Mouse (Mus musculus): ENCODE measurements at regions not wholly inside any gene's neighbourhood (a gene's known extent, or its start where the extent isn't known, plus 50 kb on each side); places are given as distances from the start of the nearest gene placed in this dataset.
A peak's percentile ranks its signal among the peaks of the same experiment; 100 is the strongest.

- Histone ChIP-seq H3K4me2 (ENCODE audit: low read length) (peak overlapping the region; percentile 29), H3K4me1 (replicated peaks; ENCODE audit: control insufficient read depth, insufficient read depth, low read length) (no peaks in the 10 kb centered on the region), H3K27me3 (replicated peaks; ENCODE audit: control insufficient read depth, insufficient read depth, low read length) (no peaks in the 10 kb centered on the region), H3K36me3 (ENCODE audit: control insufficient read depth, insufficient read depth, low read length) (no peaks in the 10 kb centered on the region), H3K9me3 (ENCODE audit: control insufficient read depth, low read length) (no peaks in the 10 kb centered on the region), H3K27ac (ENCODE audit: low read depth) (no peak overlapping the region), H3K9ac (ENCODE audit: low read length) (no peak overlapping the region), H3K4me3 (ENCODE audit: low read depth, low read length) (0 out of 2 replicates have a peak overlapping the region, but pooled peaks have one; percentile 10)
- DNase-seq (ENCODE audit: low spot score), result no peak
- no peak for ATAC-seq (replicated peaks; ENCODE audit: low FRiP score, low TSS enrichment, low read depth)
- WGBS, result 24% methylated on average over 12 of the region's 12 CpGs
Measured at GRCm38 (mm10) chr12:51058569-51058968, 289.3 kb upstream of the G2e3 start.

- no peak overlapping the region for H3K27ac ChIP-seq (ENCODE audit: low read depth)
- no peaks in the 10 kb centered on the region for H3K4me1 ChIP-seq (replicated peaks; ENCODE audit: control insufficient read depth, insufficient read depth, low read length)
- H3K9ac ChIP-seq (ENCODE audit: low read length), result no peak overlapping the region
- no peak for DNase-seq (ENCODE audit: low spot score)
- H3K36me3 ChIP-seq (ENCODE audit: control insufficient read depth, insufficient read depth, low read length), result no peaks in the 10 kb centered on the region
- 52% methylated on average over 10 of the region's 10 CpGs for WGBS
- H3K27me3 ChIP-seq (replicated peaks; ENCODE audit: control insufficient read depth, insufficient read depth, low read length), result no peaks in the 10 kb centered on the region
- peak overlapping the region; percentile 29; the same call in 1 of the 2 replicates for H3K4me2 ChIP-seq (ENCODE audit: low read length)
- H3K4me3 ChIP-seq (ENCODE audit: low read depth, low read length), result 0 out of 2 replicates have a peak overlapping the region, but pooled peaks have one; percentile 10
- H3K9me3 ChIP-seq (ENCODE audit: control insufficient read depth, low read length), result no peaks in the 10 kb centered on the region
- no peak for ATAC-seq (replicated peaks; ENCODE audit: low FRiP score, low TSS enrichment, low read depth)
Measured at GRCm38 (mm10) chr12:51058104-51058503, 289.8 kb upstream of the G2e3 start.

GRCm38 (mm10) chr12:51047116-51047515 lies 300.7 kb upstream of the G2e3 start:
- Histone ChIP-seq H3K9me3 (ENCODE audit: control insufficient read depth, low read length) (no peaks in the 10 kb centered on the region), H3K27ac (ENCODE audit: low read depth) (no peak overlapping the region), H3K4me2 (ENCODE audit: low read length) (no peak overlapping the region), H3K36me3 (ENCODE audit: control insufficient read depth, insufficient read depth, low read length) (no peaks in the 10 kb centered on the region), H3K4me1 (replicated peaks; ENCODE audit: control insufficient read depth, insufficient read depth, low read length) (no peaks in the 10 kb centered on the region), H3K9ac (ENCODE audit: low read length) (no peak overlapping the region), H3K27me3 (replicated peaks; ENCODE audit: control insufficient read depth, insufficient read depth, low read length) (no peaks in the 10 kb centered on the region), H3K4me3 (ENCODE audit: low read depth, low read length) (no peak overlapping the region)
- no peak for DNase-seq (ENCODE audit: low spot score)
- WGBS, result 66% methylated on average over 7 of the region's 7 CpGs
- no peak for ATAC-seq (replicated peaks; ENCODE audit: low FRiP score, low TSS enrichment, low read depth)

- H3K4me2 ChIP-seq (ENCODE audit: low read length), result no peak overlapping the region
- no peak for DNase-seq (ENCODE audit: low spot score)
- ATAC-seq (replicated peaks; ENCODE audit: low FRiP score, low TSS enrichment, low read depth), result no peak
- whole genome bisulfite sequencing, result 39% methylated on average over 9 of the region's 9 CpGs
- H3K36me3 ChIP-seq (ENCODE audit: control insufficient read depth, insufficient read depth, low read length), result no peaks in the 10 kb centered on the region
- no peak overlapping the region for H3K27ac ChIP-seq (ENCODE audit: low read depth)
- no peaks in the 10 kb centered on the region for H3K27me3 ChIP-seq (replicated peaks; ENCODE audit: control insufficient read depth, insufficient read depth, low read length)
- H3K4me3 ChIP-seq (ENCODE audit: low read depth, low read length), result no peak overlapping the region
- H3K4me1 ChIP-seq (replicated peaks; ENCODE audit: control insufficient read depth, insufficient read depth, low read length), result no peaks in the 10 kb centered on the region
- H3K9me3 ChIP-seq (ENCODE audit: control insufficient read depth, low read length), result no peaks in the 10 kb centered on the region
- H3K9ac ChIP-seq (ENCODE audit: low read length), result no peak overlapping the region
Measured at GRCm38 (mm10) chr12:51045437-51045836, 302.4 kb upstream of the G2e3 start.

GRCm38 (mm10) chr12:51045020-51045419 lies 302.8 kb upstream of the G2e3 start:
- no peak overlapping the region for H3K4me2 ChIP-seq (ENCODE audit: low read length)
- no peak overlapping the region for H3K4me3 ChIP-seq (ENCODE audit: low read depth, low read length)
- WGBS, result 26% methylated on average over 1 of the region's 1 CpGs
- H3K36me3 ChIP-seq (ENCODE audit: control insufficient read depth, insufficient read depth, low read length), result no peaks in the 10 kb centered on the region
- no peaks in the 10 kb centered on the region for H3K27me3 ChIP-seq (replicated peaks; ENCODE audit: control insufficient read depth, insufficient read depth, low read length)
- no peak overlapping the region for H3K27ac ChIP-seq (ENCODE audit: low read depth)
- ATAC-seq (replicated peaks; ENCODE audit: low FRiP score, low TSS enrichment, low read depth), result no peak
- no peak overlapping the region for H3K9ac ChIP-seq (ENCODE audit: low read length)
- no peaks in the 10 kb centered on the region for H3K4me1 ChIP-seq (replicated peaks; ENCODE audit: control insufficient read depth, insufficient read depth, low read length)
- H3K9me3 ChIP-seq (ENCODE audit: control insufficient read depth, low read length), result no peaks in the 10 kb centered on the region
- no peak for DNase-seq (ENCODE audit: low spot score)

GRCm38 (mm10) chr12:51032193-51032592 lies 315.7 kb upstream of the G2e3 start:
- 85% methylated on average over 2 of the region's 2 CpGs for WGBS
- no peaks in the 10 kb centered on the region for H3K9me3 ChIP-seq (ENCODE audit: control insufficient read depth, low read length)
- H3K4me3 ChIP-seq (ENCODE audit: low read depth, low read length), result no peak overlapping the region
- H3K36me3 ChIP-seq (ENCODE audit: control insufficient read depth, insufficient read depth, low read length), result no peaks in the 10 kb centered on the region
- no peak overlapping the region for H3K9ac ChIP-seq (ENCODE audit: low read length)
- no peak overlapping the region for H3K4me2 ChIP-seq (ENCODE audit: low read length)
- no peak for DNase-seq (ENCODE audit: low spot score)
- H3K27ac ChIP-seq (ENCODE audit: low read depth), result no peak overlapping the region
- no peak for ATAC-seq (replicated peaks; ENCODE audit: low FRiP score, low TSS enrichment, low read depth)
- no peaks in the 10 kb centered on the region for H3K4me1 ChIP-seq (replicated peaks; ENCODE audit: control insufficient read depth, insufficient read depth, low read length)
- no peaks in the 10 kb centered on the region for H3K27me3 ChIP-seq (replicated peaks; ENCODE audit: control insufficient read depth, insufficient read depth, low read length)

- no peak overlapping the region for H3K9ac ChIP-seq (ENCODE audit: low read length)
- H3K36me3 ChIP-seq (ENCODE audit: control insufficient read depth, insufficient read depth, low read length), result no peaks in the 10 kb centered on the region
- no peak overlapping the region for H3K4me3 ChIP-seq (ENCODE audit: low read depth, low read length)
- no peak for ATAC-seq (replicated peaks; ENCODE audit: low FRiP score, low TSS enrichment, low read depth)
- H3K27me3 ChIP-seq (replicated peaks; ENCODE audit: control insufficient read depth, insufficient read depth, low read length), result no peaks in the 10 kb centered on the region
- no peak overlapping the region for H3K4me2 ChIP-seq (ENCODE audit: low read length)
- H3K9me3 ChIP-seq (ENCODE audit: control insufficient read depth, low read length), result no peaks in the 10 kb centered on the region
- 46% methylated on average over 10 of the region's 10 CpGs for WGBS
- H3K4me1 ChIP-seq (replicated peaks; ENCODE audit: control insufficient read depth, insufficient read depth, low read length), result no peaks in the 10 kb centered on the region
- no peak overlapping the region for H3K27ac ChIP-seq (ENCODE audit: low read depth)
- no peak for DNase-seq (ENCODE audit: low spot score)
Measured at GRCm38 (mm10) chr12:51028601-51029174, 319.2 kb upstream of the G2e3 start.

- Histone ChIP-seq H3K4me3 (ENCODE audit: low read depth, low read length) (no peak overlapping the region), H3K9me3 (ENCODE audit: control insufficient read depth, low read length) (no peaks in the 10 kb centered on the region), H3K4me2 (ENCODE audit: low read length) (no peak overlapping the region), H3K27me3 (replicated peaks; ENCODE audit: control insufficient read depth, insufficient read depth, low read length) (no peaks in the 10 kb centered on the region), H3K27ac (ENCODE audit: low read depth) (no peak overlapping the region), H3K9ac (ENCODE audit: low read length) (no peak overlapping the region), H3K36me3 (ENCODE audit: control insufficient read depth, insufficient read depth, low read length) (no peaks in the 10 kb centered on the region), H3K4me1 (replicated peaks; ENCODE audit: control insufficient read depth, insufficient read depth, low read length) (no peaks in the 10 kb centered on the region)
- no peak for ATAC-seq (replicated peaks; ENCODE audit: low FRiP score, low TSS enrichment, low read depth)
- WGBS, result 84% methylated on average over 5 of the region's 5 CpGs
- DNase-seq (ENCODE audit: low spot score), result no peak
Measured at GRCm38 (mm10) chr12:51026046-51026445, 321.8 kb upstream of the G2e3 start.

- no peaks in the 10 kb centered on the region for H3K27me3 ChIP-seq (replicated peaks; ENCODE audit: control insufficient read depth, insufficient read depth, low read length)
- no peak overlapping the region for H3K4me2 ChIP-seq (ENCODE audit: low read length)
- ATAC-seq (replicated peaks; ENCODE audit: low FRiP score, low TSS enrichment, low read depth), result no peak
- WGBS, result 55% methylated on average over 3 of the region's 3 CpGs
- H3K9ac ChIP-seq (ENCODE audit: low read length), result no peak overlapping the region
- DNase-seq (ENCODE audit: low spot score), result no peak
- no peaks in the 10 kb centered on the region for H3K36me3 ChIP-seq (ENCODE audit: control insufficient read depth, insufficient read depth, low read length)
- H3K9me3 ChIP-seq (ENCODE audit: control insufficient read depth, low read length), result no peaks in the 10 kb centered on the region
- no peaks in the 10 kb centered on the region for H3K4me1 ChIP-seq (replicated peaks; ENCODE audit: control insufficient read depth, insufficient read depth, low read length)
- H3K27ac ChIP-seq (ENCODE audit: low read depth), result no peak overlapping the region
- no peak overlapping the region for H3K4me3 ChIP-seq (ENCODE audit: low read depth, low read length)
Measured at GRCm38 (mm10) chr12:51025531-51025930, 322.3 kb upstream of the G2e3 start.

All from intestine, embryonic 14.5 days (tissue).